Mouse (Mus musculus) liver, embryonic 18 days (tissue): Measurements from ENCODE around the gene Gtf2f1. TPM values are rescaled to one million over a fixed set of nuclear protein-coding genes. Genes with fewer than 3 reads are reported as not detected.

Experiments used
- polyA plus RNA-seq: library from polyadenylated mRNA; depleted of rRNA; stranded (reverse); fragments of >200 nt; gene quantifications from 2 replicates; pipeline ENCODE4 v1.2.3, GENCODE M21; 2012; rRNA removed

Gene Gtf2f1
- polyA plus RNA-seq: 33.5 and 35.4 TPM in 2 replicates

GRCm38 (mm10) chr17:57011236-57012141 lies at the start of gene Gtf2f1, which contains the start of gene Gm17949:
TSS of gene Gtf2f1 (minus strand) at chr17:57011288.
TSS of gene Gm17949 (plus strand) at chr17:57011469.

GRCm38 (mm10) chr17:57059486-57059977 lies 48.4 kb upstream of the Gtf2f1 start, which contains the start of gene Slc25a23:
TSS of gene Slc25a23 (minus strand) at chr17:57059863.

GRCm38 (mm10) chr17:57058891-57059485 lies 47.9 kb upstream of the Gtf2f1 start, which contains the start of gene Crb3:
TSS of gene Crb3 (plus strand) at chr17:57059105.

GRCm38 (mm10) chr17:57041554-57041953 lies 30.5 kb upstream of the Gtf2f1 start, which contains the start of gene Slc25a41:
TSS of gene Slc25a41 (minus strand) at chr17:57041654.

GRCm38 (mm10) chr17:57030931-57031660 lies 20.0 kb upstream of the Gtf2f1 start, which contains the start of gene Khsrp:
TSS of gene Khsrp (minus strand) at chr17:57031522.

GRCm38 (mm10) chr17:56999968-57000609 lies 11.0 kb downstream of the Gtf2f1 start, which contains the start of gene Pspn:
TSS of gene Pspn (minus strand) at chr17:57000018.

GRCm38 (mm10) chr17:56997029-56997667 lies 13.9 kb downstream of the Gtf2f1 start, which contains the start of gene Alkbh7:
TSS of gene Alkbh7 (plus strand) at chr17:56997339.

GRCm38 (mm10) chr17:56990115-56990746 lies 20.9 kb downstream of the Gtf2f1 start, which contains the start of gene Clpp:
TSS of gene Clpp (plus strand) at chr17:56990305.

GRCm38 (mm10) chr17:56982013-56982412 lies 29.1 kb downstream of the Gtf2f1 start, which contains the start of gene Acer1:
TSS of gene Acer1 (minus strand) at chr17:56982126.

Other genes with a start within 250 kb of the Gtf2f1 start
- gene Dus3l, start 246.5 kb downstream of the Gtf2f1 start, polyA plus RNA-seq: 13.6 and 16.6 TPM in 2 replicates
- gene Prr22, start 241.0 kb downstream of the Gtf2f1 start, polyA plus RNA-seq: 0.54 and 0.63 TPM in 2 replicates
- gene Rfx2, start 180.3 kb downstream of the Gtf2f1 start, polyA plus RNA-seq: 4.3 and 5.1 TPM in 2 replicates
- not detected in 2 replicates for gene Acsbg2, start 136.8 kb downstream of the Gtf2f1 start, polyA plus RNA-seq
- 0.02 and 0.04 TPM in 2 replicates for gene 1700061G19Rik, start 135.8 kb downstream of the Gtf2f1 start, polyA plus RNA-seq
- 8.8 and 11.0 TPM in 2 replicates for gene Mllt1, start 75.9 kb downstream of the Gtf2f1 start, polyA plus RNA-seq
- not detected in 2 replicates for gene Acer1, start 29.2 kb downstream of the Gtf2f1 start, polyA plus RNA-seq
- 62.4 and 68.4 TPM in 2 replicates for gene Clpp, start 21.0 kb downstream of the Gtf2f1 start, polyA plus RNA-seq
- 12.0 and 13.6 TPM in 2 replicates for gene Alkbh7, start 13.9 kb downstream of the Gtf2f1 start, polyA plus RNA-seq
- gene Pspn, start 11.3 kb downstream of the Gtf2f1 start, polyA plus RNA-seq: not detected in 2 replicates
- gene Gm17949, start 181 bp upstream of the Gtf2f1 start, polyA plus RNA-seq: not detected in 2 replicates
- 20.2 and 25.5 TPM in 2 replicates for gene Khsrp, start 20.2 kb upstream of the Gtf2f1 start, polyA plus RNA-seq
- gene Slc25a41, start 30.4 kb upstream of the Gtf2f1 start, polyA plus RNA-seq: not detected in 2 replicates
- 25.8 and 30.4 TPM in 2 replicates for gene Crb3, start 47.8 kb upstream of the Gtf2f1 start, polyA plus RNA-seq
- 22.2 and 24.0 TPM in 2 replicates for gene Slc25a23, start 48.6 kb upstream of the Gtf2f1 start, polyA plus RNA-seq
- 4.7 and 6.4 TPM in 2 replicates for gene Dennd1c, start 67.2 kb upstream of the Gtf2f1 start, polyA plus RNA-seq
- gene Tubb4a, start 76.5 kb upstream of the Gtf2f1 start, polyA plus RNA-seq: 0.28 and 0.30 TPM in 2 replicates
- gene Tnfsf9, start 94.0 kb upstream of the Gtf2f1 start, polyA plus RNA-seq: 0.66 and 0.81 TPM in 2 replicates
- not detected in 2 replicates for gene Cd70, start 138.5 kb upstream of the Gtf2f1 start, polyA plus RNA-seq
- gene Tnfsf14, start 182.9 kb upstream of the Gtf2f1 start, polyA plus RNA-seq: 2.1 and 2.3 TPM in 2 replicates
- gene C3, start 216.8 kb upstream of the Gtf2f1 start, polyA plus RNA-seq: 1,862 and 2,152 TPM in 2 replicates
- gene Gpr108, start 237.2 kb upstream of the Gtf2f1 start, polyA plus RNA-seq: 7.3 and 8.5 TPM in 2 replicates
- gene Trip10, start 238.2 kb upstream of the Gtf2f1 start, polyA plus RNA-seq: 10.3 and 12.0 TPM in 2 replicates